Mouse (Mus musculus) hindbrain, embryonic 13.5 days (tissue): ENCODE data around the gene Tns3. TPM values are rescaled to one million over a fixed set of nuclear protein-coding genes. Genes with fewer than 3 reads are reported as not detected.
A peak's percentile ranks its signal among the peaks of the same experiment; 100 is the strongest.

Source experiments
- ATAC-seq: fragments of 200-750 bp; cut with Nextera tagmentation; 2 replicates; pipeline ENCODE4 v1.8.0; 2017; ENCODE audit warnings: moderate TSS enrichment; ENCODE audit not compliant: low FRiP score
- H3K27ac ChIP-seq: fragments of 300-500 bp; sonication (generic); 2 replicates; pipeline ENCODE4 v1.5.1; 2015; ENCODE audit warnings: inconsistent platforms, mild to moderate bottlenecking, moderate library complexity
- H3K27me3 ChIP-seq: fragments of 300-500 bp; sonication (generic); 2 replicates; pipeline ENCODE4 v1.6.1; 2015; ENCODE audit warnings: mild to moderate bottlenecking, inconsistent platforms
- H3K36me3 ChIP-seq: fragments of 300-500 bp; sonication (generic); 2 replicates; pipeline ENCODE4 v1.6.1; 2015; ENCODE audit warnings: mild to moderate bottlenecking, inconsistent platforms
- H3K4me1 ChIP-seq: fragments of 300-500 bp; sonication (generic); replicated peaks from 2 replicates; pipeline ENCODE4 v1.6.1; 2015; ENCODE audit warnings: inconsistent platforms
- H3K4me2 ChIP-seq: fragments of 300-500 bp; sonication (generic); 2 replicates; pipeline ENCODE4 v1.6.1; 2015; ENCODE audit warnings: inconsistent platforms, mild to moderate bottlenecking, moderate library complexity
- H3K4me3 ChIP-seq: fragments of 300-500 bp; sonication (generic); 2 replicates; pipeline ENCODE4 v1.5.1; 2015; ENCODE audit warnings: mild to moderate bottlenecking, inconsistent platforms
- H3K9ac ChIP-seq: fragments of 300-500 bp; sonication (generic); 2 replicates; pipeline ENCODE4 v1.6.1; 2015; ENCODE audit warnings: mild to moderate bottlenecking, inconsistent platforms
- H3K9me3 ChIP-seq: fragments of 300-500 bp; sonication (generic); 2 replicates; pipeline ENCODE4 v1.6.1; 2016; ENCODE audit warnings: inconsistent platforms
- WGBS: fragments of 180-500 bp; shearing (Covaris S2); methylation state at CpG from one replicate; pipeline ENCODE4 v1.1.7; 2015; 5-methylcytosine and 5-hydroxymethylcytosine counted together
- polyA plus RNA-seq: library from polyadenylated mRNA; unstranded; fragments of >200 nt; fragmentation: Nextera tagmentation; extraction: Ambion mirVana; gene quantifications from 2 replicates; pipeline ENCODE4 v1.2.1, GENCODE M21; 2015

Tns3 gene
- polyA plus RNA-seq, 1 experiment from 2014 or later, result 5.3 TPM

DNA sequence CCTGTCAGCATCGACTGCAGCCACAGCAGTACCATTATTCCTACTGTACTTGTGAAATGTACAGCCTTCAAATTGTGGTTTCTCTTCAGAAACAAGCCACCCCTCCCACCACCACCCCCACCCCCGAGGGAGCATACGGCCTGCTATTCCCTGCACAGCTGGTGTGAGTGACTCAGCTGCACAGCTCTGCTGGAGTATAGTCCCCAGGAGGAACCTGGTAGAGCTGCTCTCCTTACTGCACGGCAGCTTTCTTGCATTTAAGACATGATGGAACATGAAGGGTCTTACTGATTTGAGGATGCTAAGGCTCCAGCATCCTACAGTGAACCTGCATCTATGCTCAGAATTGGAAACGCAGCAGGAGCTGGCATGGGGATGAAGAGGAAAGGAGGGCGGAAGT, 176.1 kb downstream of the Tns3 start:
- Histone ChIP-seq H3K4me2 (no peak overlapping the region), H3K27me3 (no peaks in the 10 kb centered on the region), H3K4me3 (no peak overlapping the region), H3K27ac (0 out of 2 replicates have a peak overlapping the region, but pooled peaks have one; percentile 8), H3K9me3 (no peaks in the 10 kb centered on the region), H3K4me1 (peaks cover 11% of the 10 kb centered on the region; the same call in 1 of the 2 replicates), H3K9ac (no peak overlapping the region), H3K36me3 (no peaks in the 10 kb centered on the region)
- ATAC-seq, result no peak
- 74% methylated on average over 6 of the region's 6 CpGs for WGBS

DNA sequence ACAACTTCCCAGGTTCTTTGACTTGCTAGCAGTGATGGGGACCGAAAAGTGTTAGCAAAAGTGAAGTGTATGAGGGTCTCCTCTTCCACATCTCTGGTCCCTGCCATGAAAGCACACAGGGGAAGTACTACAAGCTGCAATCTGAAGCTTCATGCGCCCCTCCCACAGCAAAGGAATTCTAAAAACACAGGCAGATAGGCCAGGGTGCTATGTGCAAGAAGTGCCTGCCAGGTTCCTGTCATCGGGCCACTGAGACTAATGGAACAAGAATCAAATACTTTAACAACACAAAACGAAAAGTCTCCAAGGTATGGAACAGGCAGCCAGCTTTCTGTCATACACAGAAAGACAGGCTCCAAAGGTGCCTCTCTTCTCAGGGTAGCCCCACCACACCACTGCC, 177.8 kb downstream of the Tns3 start:
- Histone ChIP-seq H3K27ac (no peak overlapping the region), H3K4me2 (no peak overlapping the region), H3K4me1 (peaks cover 28% of the 10 kb centered on the region), H3K9me3 (no peaks in the 10 kb centered on the region), H3K27me3 (no peaks in the 10 kb centered on the region), H3K9ac (no peak overlapping the region), H3K4me3 (no peak overlapping the region), H3K36me3 (no peaks in the 10 kb centered on the region)
- WGBS, result 96% methylated on average over 4 of the region's 4 CpGs
- no peak for ATAC-seq

DNA sequence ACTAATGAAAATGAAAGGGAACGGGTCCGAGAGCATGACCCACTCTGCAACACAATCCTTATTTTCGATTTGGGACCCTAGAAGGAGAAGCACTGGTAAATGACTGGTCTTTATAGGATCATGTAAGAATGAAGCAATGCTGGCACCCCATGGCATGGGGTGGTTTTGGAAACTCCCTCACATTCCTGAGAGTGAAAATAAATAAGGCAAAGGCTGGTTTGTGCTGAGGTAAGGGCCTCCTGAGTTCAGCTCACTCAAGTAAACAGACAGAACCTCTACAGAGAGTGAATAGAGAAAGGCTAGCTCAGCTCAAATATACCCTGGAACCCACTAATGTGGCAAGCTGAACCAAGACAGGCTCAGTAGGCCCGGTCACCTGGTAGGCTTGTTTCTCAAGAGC, 179.8 kb downstream of the Tns3 start:
- no peaks in the 10 kb centered on the region for H3K27me3 ChIP-seq
- no peak overlapping the region for H3K27ac ChIP-seq
- 93% methylated on average over 4 of the region's 4 CpGs for WGBS
- H3K9ac ChIP-seq, result no peak overlapping the region
- H3K9me3 ChIP-seq, result no peaks in the 10 kb centered on the region
- no peak overlapping the region for H3K4me2 ChIP-seq
- no peak overlapping the region for H3K4me3 ChIP-seq
- no peaks in the 10 kb centered on the region for H3K36me3 ChIP-seq
- ATAC-seq, result no peak
- peaks cover 29% of the 10 kb centered on the region for H3K4me1 ChIP-seq

DNA sequence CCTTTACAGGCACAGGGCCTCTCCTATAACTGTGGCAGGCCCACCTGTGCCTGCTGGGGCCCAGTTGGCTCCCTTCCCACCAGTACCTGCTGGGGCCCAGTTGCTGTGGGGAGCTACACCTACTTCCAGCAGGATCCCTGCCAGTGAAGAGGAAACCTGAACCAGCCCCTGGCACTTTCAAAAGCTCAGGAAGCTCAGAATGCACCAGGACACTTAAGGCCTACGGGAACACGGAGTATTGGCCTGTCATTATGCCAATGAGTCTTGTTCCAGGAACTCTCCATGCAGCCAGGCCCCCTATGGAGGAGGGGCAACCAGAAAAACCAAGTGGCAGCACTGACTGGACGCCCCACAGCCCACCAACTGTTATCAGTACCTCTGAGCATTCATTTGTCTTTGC, 181.6 kb downstream of the Tns3 start:
- Histone ChIP-seq H3K9me3 (no peaks in the 10 kb centered on the region), H3K4me3 (no peak overlapping the region), H3K9ac (no peak overlapping the region), H3K27me3 (no peaks in the 10 kb centered on the region), H3K4me2 (no peak overlapping the region), H3K4me1 (peaks cover 20% of the 10 kb centered on the region), H3K36me3 (no peaks in the 10 kb centered on the region), H3K27ac (no peak overlapping the region)
- WGBS, result 80% methylated on average over 3 of the region's 3 CpGs
- ATAC-seq, result no peak

DNA sequence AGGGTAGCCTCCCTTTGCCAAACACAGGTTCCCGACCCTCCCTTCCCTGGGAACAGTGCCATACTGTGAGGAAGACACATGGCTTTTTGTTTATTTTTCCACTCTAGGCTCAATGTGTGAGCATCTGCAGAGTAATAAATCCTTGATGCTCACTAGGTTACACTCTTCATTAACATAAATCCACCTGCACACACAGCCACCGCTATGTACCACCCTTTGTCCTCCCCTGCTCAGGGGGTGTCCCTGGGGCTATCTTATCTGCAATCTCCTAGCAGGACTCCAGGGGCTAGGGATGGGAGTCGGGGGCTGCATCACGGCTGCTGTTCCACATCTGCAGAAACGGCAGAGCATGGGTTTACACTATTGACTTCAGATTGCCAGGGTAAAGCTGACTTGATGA, 182.4 kb downstream of the Tns3 start:
- ATAC-seq, result peak; percentile 55
- H3K4me3 ChIP-seq, result no peak overlapping the region
- H3K9ac ChIP-seq, result no peak overlapping the region
- no peaks in the 10 kb centered on the region for H3K36me3 ChIP-seq
- WGBS, result 49% methylated on average over 5 of the region's 5 CpGs
- H3K27me3 ChIP-seq, result no peaks in the 10 kb centered on the region
- no peaks in the 10 kb centered on the region for H3K9me3 ChIP-seq
- peaks cover 19% of the 10 kb centered on the region for H3K4me1 ChIP-seq
- 0 out of 2 replicates have a peak overlapping the region, but pooled peaks have one; percentile 14 for H3K27ac ChIP-seq
- no peak overlapping the region for H3K4me2 ChIP-seq

DNA sequence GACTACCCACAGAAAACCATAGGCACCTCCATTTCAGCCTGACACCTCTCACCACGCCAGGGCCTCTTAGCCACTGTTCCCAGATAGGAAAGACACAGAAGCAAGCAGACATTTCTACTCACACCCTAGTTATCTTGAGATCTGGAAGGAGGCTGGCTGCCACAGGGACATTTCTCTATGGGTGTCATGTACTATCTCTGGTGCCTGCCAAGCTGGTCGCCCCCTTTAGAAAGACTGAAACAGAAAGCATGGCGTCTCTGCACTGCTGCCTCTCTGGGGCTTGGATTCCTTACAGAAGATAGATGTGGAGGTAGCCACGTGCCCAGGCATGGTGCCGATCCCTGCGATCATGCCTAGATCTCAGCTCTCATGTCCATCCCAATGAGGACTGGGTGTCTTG, 182.8 kb downstream of the Tns3 start:
- H3K27ac ChIP-seq, result 0 out of 2 replicates have a peak overlapping the region, but pooled peaks have one; percentile 14
- H3K9me3 ChIP-seq, result no peaks in the 10 kb centered on the region
- peaks cover 19% of the 10 kb centered on the region for H3K4me1 ChIP-seq
- ATAC-seq, result no peak
- H3K27me3 ChIP-seq, result no peaks in the 10 kb centered on the region
- H3K36me3 ChIP-seq, result no peaks in the 10 kb centered on the region
- no peak overlapping the region for H3K9ac ChIP-seq
- no peak overlapping the region for H3K4me3 ChIP-seq
- no peak overlapping the region for H3K4me2 ChIP-seq
- WGBS, result 87% methylated on average over 6 of the region's 6 CpGs

DNA sequence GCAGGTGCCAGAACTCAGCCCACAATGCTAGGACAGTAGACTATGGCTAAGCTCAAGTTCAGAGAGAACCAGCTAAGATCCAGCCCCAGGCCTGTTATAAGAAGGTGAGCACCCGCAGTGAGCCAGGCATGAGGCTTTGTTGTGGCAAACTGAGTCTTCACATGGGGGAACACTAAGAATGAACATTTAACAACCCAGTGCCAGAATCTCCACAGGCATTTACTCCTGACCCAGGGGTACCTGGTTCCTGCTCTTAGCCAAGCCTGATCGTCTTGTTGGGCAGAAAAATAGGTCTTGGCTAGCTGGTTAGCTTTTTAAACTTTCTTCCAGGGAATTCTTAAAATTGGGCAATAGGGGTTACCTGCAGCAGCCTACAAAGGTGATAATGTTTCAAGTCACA, 184.5 kb downstream of the Tns3 start:
- no peaks in the 10 kb centered on the region for H3K36me3 ChIP-seq
- H3K4me1 ChIP-seq, result peaks cover 19% of the 10 kb centered on the region
- H3K9ac ChIP-seq, result no peak overlapping the region
- no peak overlapping the region for H3K27ac ChIP-seq
- no peak overlapping the region for H3K4me3 ChIP-seq
- H3K27me3 ChIP-seq, result no peaks in the 10 kb centered on the region
- ATAC-seq, result no peak
- 94% methylated on average over 2 of the region's 2 CpGs for WGBS
- no peaks in the 10 kb centered on the region for H3K9me3 ChIP-seq
- H3K4me2 ChIP-seq, result no peak overlapping the region

DNA sequence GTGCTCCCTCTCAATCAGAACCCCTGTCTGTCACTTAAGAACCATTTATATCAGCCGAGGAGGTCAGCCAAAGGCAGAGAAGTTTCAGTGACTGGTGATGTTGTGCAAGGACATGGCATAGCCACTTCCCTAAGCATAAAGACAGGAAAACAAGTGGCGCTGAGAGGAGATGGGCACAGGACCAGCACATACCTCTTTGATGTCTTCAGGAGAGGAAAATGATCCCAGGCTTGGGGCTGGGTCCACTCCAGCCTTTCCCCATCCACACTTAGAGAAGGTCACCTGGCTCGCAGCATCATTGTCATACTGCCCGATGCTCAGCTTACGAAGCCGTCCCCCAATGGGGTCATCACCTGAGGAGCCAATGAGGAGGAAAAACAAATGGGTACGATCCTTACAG, 185.0 kb downstream of the Tns3 start:
- Histone ChIP-seq H3K4me2 (no peak overlapping the region), H3K4me3 (no peak overlapping the region), H3K36me3 (no peaks in the 10 kb centered on the region), H3K9me3 (no peaks in the 10 kb centered on the region), H3K27ac (no peak overlapping the region), H3K27me3 (no peaks in the 10 kb centered on the region), H3K4me1 (peaks cover 19% of the 10 kb centered on the region), H3K9ac (no peak overlapping the region)
- WGBS, result 95% methylated on average over 7 of the region's 7 CpGs
- ATAC-seq, result no peak

DNA sequence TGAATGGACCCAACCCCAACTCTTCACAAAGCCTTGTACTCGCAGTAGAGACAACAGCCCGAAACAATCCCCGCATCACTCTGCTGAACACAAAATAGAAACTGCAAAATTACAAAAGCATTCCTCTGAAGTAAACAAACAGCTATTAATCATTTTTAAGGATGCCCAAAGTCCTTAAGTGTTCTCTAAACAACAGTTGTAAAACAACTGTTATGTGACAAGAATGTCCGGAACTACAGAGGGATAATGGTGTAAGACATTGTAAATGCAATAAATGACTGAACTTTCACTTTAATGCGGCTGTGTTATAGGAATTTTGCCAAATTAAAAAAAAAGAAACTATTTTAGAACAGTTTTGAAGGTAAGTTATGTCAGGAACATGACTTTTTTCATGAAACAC, 190.7 kb downstream of the Tns3 start:
- Histone ChIP-seq H3K4me3 (no peak overlapping the region), H3K4me1 (peaks cover 4% of the 10 kb centered on the region), H3K9me3 (no peaks in the 10 kb centered on the region), H3K9ac (no peak overlapping the region), H3K27me3 (peaks cover 9% of the 10 kb centered on the region; the same call in 1 of the 2 replicates), H3K27ac (no peak overlapping the region), H3K36me3 (no peaks in the 10 kb centered on the region), H3K4me2 (no peak overlapping the region)
- 87% methylated on average over 5 of the region's 5 CpGs for WGBS
- ATAC-seq, result no peak

DNA sequence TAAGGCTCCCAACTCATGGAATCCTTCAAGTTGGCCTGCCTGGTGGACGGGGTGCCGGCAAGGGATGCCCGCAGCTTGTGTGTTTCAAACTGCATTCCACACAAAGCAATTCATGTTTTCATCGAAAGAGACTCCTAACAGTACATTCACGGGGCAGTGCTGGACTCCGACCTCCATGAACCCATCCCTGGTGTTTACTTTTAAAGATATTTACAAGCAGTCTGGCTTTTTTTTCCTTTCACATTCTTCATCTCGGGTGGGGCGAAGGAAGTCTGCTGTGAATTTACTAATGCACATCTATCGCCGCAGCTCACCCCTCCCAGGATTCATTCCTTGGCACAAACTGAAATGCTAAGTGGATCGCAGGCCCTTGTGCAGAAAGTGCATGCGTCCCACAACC, 191.9 kb downstream of the Tns3 start:
- no peaks in the 10 kb centered on the region for H3K36me3 ChIP-seq
- no peak for ATAC-seq
- WGBS, result 90% methylated on average over 12 of the region's 12 CpGs
- H3K4me1 ChIP-seq, result peaks cover 16% of the 10 kb centered on the region
- no peaks in the 10 kb centered on the region for H3K9me3 ChIP-seq
- no peak overlapping the region for H3K27ac ChIP-seq
- no peak overlapping the region for H3K4me2 ChIP-seq
- no peak overlapping the region for H3K4me3 ChIP-seq
- no peak overlapping the region for H3K9ac ChIP-seq
- peaks cover 16% of the 10 kb centered on the region for H3K27me3 ChIP-seq

DNA sequence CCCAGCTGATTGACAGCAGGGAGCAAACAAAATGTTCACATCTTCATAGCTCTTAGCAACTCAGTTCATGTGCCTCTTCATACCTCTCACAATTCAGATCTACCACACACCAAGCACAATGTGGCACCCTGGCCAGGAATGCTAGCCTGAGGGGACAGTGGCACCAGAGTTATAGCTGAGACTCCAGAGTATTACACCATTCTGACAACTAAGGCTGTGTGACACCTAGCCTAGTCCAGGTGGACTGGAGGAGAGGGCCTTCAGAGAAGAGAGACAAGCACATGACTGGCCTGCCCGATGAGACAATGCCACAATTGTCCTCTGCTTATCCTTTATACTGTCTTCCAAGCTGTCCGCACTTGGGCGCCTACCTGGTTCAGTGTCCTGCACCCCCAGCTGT, 192.8 kb downstream of the Tns3 start:
- Histone ChIP-seq H3K4me3 (no peak overlapping the region), H3K36me3 (no peaks in the 10 kb centered on the region), H3K9me3 (no peaks in the 10 kb centered on the region), H3K27ac (no peak overlapping the region), H3K4me1 (peaks cover 24% of the 10 kb centered on the region), H3K27me3 (peaks cover 16% of the 10 kb centered on the region), H3K4me2 (no peak overlapping the region), H3K9ac (no peak overlapping the region)
- WGBS, result 93% methylated on average over 3 of the region's 3 CpGs
- ATAC-seq, result no peak

DNA sequence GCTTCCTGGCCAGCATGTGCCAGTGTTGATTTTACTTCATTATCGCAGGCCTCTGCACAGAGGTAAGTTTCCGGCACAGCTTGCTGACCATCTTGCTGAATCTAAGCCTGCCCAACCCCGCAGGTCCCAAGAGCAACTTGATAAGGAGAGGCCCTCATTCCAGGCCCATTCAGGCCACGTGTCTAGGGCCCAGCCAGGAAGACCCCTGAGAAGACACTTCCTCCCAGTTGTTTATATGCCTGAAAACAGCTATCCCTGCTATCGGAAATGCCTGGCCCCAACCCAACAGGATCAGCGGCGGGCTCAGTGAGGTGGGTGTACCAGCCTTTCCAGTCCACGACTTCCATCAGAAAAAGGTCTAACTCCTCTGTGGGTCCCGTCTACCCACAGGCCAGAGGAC, 194.8 kb downstream of the Tns3 start:
- Histone ChIP-seq H3K27me3 (peaks cover 16% of the 10 kb centered on the region), H3K4me3 (no peak overlapping the region), H3K9me3 (no peaks in the 10 kb centered on the region), H3K4me2 (no peak overlapping the region), H3K9ac (no peak overlapping the region), H3K36me3 (no peaks in the 10 kb centered on the region), H3K27ac (no peak overlapping the region), H3K4me1 (peaks cover 28% of the 10 kb centered on the region)
- ATAC-seq, result no peak
- WGBS, result 76% methylated on average over 9 of the region's 9 CpGs

DNA sequence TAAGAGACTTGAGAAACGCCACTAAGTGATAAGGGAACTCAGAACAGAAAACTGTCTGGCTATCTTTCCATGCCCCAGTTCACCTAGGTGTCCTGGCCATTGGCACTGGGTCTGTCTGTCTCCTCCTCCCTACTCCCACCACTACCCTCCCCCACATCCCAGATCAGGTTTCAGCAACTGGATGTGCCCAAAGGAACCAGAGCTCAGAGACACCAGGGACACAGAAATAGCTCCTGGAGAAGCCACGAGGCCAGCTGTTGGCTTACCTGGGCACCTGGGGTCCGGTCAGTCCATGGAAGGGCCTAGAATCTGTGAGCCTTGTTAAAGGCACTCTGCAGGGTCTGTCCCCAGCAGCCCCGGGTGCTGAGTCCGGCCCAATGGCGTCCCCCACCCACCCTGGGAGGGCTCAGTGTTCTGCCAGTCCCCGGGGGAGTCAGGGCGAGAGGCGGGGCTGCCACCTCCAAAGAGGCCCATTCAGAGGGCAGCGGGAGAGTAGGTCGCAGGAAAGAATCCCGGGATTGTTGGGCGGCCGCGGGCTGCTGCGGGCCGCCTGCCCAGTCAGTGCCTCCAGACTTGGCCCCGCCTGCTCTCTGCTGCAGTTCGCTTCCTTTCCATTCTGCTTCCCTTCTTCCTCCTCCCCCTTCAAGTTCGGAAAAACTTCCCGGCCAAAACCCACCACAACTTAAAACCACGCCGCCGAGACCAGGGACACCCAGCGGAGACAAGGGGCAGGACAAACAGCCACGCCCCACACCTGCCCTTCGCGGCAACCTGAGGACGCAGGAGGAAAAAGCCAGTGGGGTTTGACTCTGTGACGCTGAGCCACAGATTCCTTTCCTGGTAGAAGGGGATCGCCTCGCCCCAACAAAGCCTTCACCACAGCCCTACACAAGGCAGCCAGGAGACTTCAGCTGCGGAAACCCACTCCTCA, 195.9 kb downstream of the Tns3 start:
- peak; percentile 88 for ATAC-seq
- Histone ChIP-seq H3K4me1 (peaks cover 28% of the 10 kb centered on the region), H3K27me3 (peaks cover 16% of the 10 kb centered on the region), H3K4me2 (peak overlapping the region; percentile 82), H3K27ac (peak overlapping the region; percentile 74), H3K9me3 (no peaks in the 10 kb centered on the region), H3K9ac (peak overlapping the region; percentile 67), H3K4me3 (peak overlapping the region; percentile 45), H3K36me3 (no peaks in the 10 kb centered on the region)
- WGBS, result 2% methylated on average over 33 of the region's 33 CpGs
